Mouse (Mus musculus): ENCODE results near the gene Npas4. TPM values are rescaled to one million over a fixed set of nuclear protein-coding genes. Genes with fewer than 3 reads are reported as not detected.
A peak's percentile ranks its signal among the peaks of the same experiment; 100 is the strongest.
"Not testable (repeated sequence)": the region's sequence is repeated elsewhere in the genome, so short reads cannot be mapped to it uniquely, and the experiment has no call there.

Npas4 gene
- total RNA-seq, 2 experiments from 2014 or later = 5.1 to 10.5 TPM

- peak; percentile 39 to 76 for DNase-seq (ENCODE audit: low spot score in 2 of 2)
These were observed 3.9 kb upstream of the Npas4 start for GRCm38 (mm10) chr19:4994043-4994442.

DNA sequence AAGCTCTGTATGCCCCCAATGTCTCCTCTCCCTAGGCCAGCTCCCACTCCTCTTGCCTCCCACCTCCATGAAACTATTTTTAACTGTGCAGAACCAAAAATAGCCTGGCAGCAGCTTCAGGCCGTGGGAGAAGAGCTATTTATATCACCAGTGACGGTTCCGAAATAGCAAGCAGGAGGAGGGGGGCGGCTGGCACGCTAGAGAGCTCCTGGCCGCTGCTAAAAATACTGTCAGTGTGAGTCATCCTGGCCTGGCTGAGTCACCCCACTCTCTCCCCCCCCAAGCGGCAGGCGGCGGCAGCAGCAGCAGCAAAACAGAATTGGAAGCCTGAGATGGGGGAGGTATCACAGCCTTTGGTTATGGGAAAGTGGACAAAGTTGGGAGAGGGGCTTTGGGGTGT is 2.8 kb upstream of the Npas4 start:
- peak; percentile 44 to 66 for DNase-seq (ENCODE audit: low spot score in 2 of 2)

- DNase-seq (ENCODE audit: low spot score in 2 of 2) = no peak
These were observed 2.3 kb upstream of the Npas4 start for GRCm38 (mm10) chr19:4992371-4992770.

DNA sequence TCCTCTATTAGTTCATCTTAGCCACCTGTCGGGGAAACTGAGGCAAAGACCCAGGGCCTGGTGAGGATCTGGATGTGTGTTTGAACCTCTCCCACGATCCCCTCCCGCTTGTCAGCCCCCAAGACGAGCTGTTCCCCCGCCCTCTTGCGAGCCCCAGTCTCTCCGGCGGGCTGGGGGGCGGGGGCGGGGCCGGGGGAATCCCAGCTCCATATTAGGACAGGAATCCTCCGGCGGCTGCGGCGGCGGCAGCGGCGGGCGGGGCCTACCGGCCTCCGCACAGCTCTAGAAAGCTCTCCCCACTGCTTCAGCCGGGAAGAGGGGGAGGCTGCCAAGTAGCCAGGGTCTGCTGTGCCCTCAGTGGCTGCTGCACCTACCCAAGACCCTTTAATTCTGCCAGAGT is 600 bp upstream of the Npas4 start:
- DNase-seq (ENCODE audit: low spot score in 2 of 2) = peak in 1 of 2 experiments; percentile 44

GRCm38 (mm10) chr19:4989434-4990255 is 471 bp downstream of the Npas4 start:
- DNase-seq (ENCODE audit: low spot score in 2 of 2) = peak; percentile 75 to 78

DNA sequence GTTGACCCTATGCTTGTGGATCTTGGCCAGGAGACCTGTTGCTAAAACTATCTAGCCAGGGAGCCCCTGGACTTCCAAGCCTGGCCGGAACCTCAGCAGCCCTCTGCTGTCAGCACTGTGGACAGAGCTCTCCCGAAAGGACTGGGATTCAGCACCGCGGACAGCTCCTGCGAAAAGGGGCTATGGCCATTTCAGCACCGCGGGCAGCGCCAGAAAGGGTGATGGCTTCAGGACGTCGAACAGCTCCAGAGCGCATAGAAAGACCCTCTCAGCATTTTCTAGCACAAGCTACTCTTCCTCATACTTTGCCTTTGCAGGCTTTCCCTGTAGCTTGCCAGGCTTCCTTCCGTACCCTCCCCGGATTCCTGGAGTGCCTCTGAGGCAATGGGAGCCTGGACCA is 1.1 kb downstream of the Npas4 start:
- peak; percentile 77 to 79 for DNase-seq (ENCODE audit: low spot score in 2 of 2)

- peak in 1 of 2 experiments; percentile 79 for DNase-seq (ENCODE audit: low spot score in 2 of 2)
These were observed 8.3 kb downstream of the Npas4 start for GRCm38 (mm10) chr19:4981767-4982166.

DNA sequence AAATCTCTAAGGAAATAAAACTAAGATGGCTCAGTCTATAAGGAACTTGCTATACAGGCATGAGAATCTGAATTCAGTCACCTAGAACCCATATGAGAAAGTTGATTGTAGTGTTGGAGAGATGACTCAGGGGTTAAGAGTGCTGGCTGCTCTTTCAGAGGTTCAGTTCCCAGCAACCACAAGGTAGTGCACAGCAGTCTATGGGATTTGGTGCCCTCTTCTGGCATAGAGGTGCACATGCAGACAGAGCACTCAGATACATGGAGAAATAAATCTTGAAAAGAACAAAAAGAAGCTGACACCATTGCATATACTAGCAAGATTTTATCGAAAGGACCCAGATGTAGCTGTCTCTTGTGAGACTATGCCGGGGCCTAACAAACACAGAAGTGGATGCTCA is 21.9 kb downstream of the Npas4 start:
- DNase-seq (ENCODE audit: low spot score in 2 of 2) = no peak

GRCm38 (mm10) chr19:4961928-4962601 is 28.1 kb downstream of the Npas4 start, which contains the start of gene Mrpl11:
Gene Mrpl11, plus strand, starts transcription at chr19:4962147.
- peak; percentile 92 to 95 for DNase-seq (ENCODE audit: low spot score in 2 of 2)

GRCm38 (mm10) chr19:4948641-4949040 is 41.5 kb downstream of the Npas4 start:
- DNase-seq (ENCODE audit: low spot score in 2 of 2) = not testable (repeated sequence)

- no peak for DNase-seq (ENCODE audit: low spot score in 2 of 2)
These were observed 44.6 kb downstream of the Npas4 start for GRCm38 (mm10) chr19:4945540-4945939.

GRCm38 (mm10) chr19:4943253-4943588 is 46.9 kb downstream of the Npas4 start:
- DNase-seq (ENCODE audit: low spot score in 2 of 2) = no peak

GRCm38 (mm10) chr19:4942551-4943252 is 47.4 kb downstream of the Npas4 start, which contains the start of gene Peli3:
Gene Peli3, minus strand, starts transcription at chr19:4943127.
- peak; percentile 65 to 76 for DNase-seq (ENCODE audit: low spot score in 2 of 2)

DNA sequence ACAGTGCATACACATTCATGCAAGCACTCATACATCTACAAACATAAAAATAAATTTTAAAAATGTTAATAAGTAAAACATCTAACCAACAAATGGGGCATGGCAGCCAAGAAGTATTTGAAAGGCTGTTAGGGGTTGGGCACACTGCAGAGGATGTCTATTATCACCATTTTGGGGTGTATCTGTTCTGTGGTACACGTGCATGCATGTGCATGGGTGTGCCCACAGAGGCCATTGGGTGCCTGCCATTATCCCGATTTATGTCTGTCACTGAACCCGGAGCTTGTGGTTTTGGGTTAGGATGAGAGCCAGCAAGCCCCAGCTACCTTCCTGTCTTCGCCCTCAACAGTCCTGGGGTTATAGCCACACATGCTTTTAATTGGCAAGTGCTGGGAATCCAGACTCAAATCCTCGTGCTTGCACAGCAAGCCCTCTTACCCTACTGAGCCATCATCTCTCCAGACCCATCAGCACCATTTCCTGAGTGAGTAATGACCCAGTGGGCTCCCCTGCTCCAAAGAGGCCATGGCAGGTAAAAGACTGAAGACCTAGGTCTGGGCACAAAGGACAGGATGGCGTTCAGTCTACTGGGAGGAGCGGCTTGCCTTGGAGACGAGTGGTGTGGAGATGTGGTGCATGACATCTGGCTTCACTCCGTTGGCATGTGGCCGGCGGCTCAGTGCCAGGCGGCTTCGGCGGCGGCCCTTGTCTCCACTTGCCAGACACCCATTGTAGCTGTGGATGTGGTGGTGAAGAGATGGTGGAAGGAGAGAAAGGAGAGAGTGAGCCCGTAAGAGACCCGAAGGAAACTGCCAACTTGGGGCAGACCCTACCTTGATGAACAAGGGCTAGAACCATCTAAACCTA is 52.4 kb downstream of the Npas4 start:
- no peak for DNase-seq (ENCODE audit: low spot score in 2 of 2)

- DNase-seq (ENCODE audit: low spot score in 2 of 2) = no peak
These were observed 53.2 kb downstream of the Npas4 start for GRCm38 (mm10) chr19:4936896-4937295.

Other genes starting within 250 kb of the Npas4 start
- gene Rbm4b, start 233.8 kb downstream of the Npas4 start, total RNA-seq (2021) = 10 to 100 TPM; 14.3 to 14.4 TPM
- 10 to 100 TPM; 72.9 to 74.7 TPM for gene Rbm4, start 196.4 kb downstream of the Npas4 start, total RNA-seq (2021)
- gene Gm21992, start 178.7 kb downstream of the Npas4 start, total RNA-seq (2021) = 10 to 100 TPM; 19.9 to 21.4 TPM
- 10 to 100 TPM; 56.1 to 57.2 TPM for gene Rbm14, start 178.7 kb downstream of the Npas4 start, total RNA-seq (2021)
- gene Ccs, start 151.0 kb downstream of the Npas4 start, total RNA-seq (2021) = 10 to 100 TPM; 42.6 to 43.6 TPM
- 1 to 10 TPM; 2.0 TPM for gene Ccdc87, start 150.9 kb downstream of the Npas4 start, total RNA-seq (2021)
- gene Ctsf, start 135.2 kb downstream of the Npas4 start, total RNA-seq (2021) = 100 to 1,000 TPM; 103 to 125 TPM
- 1 to 10 TPM; 1.1 to 1.7 TPM for gene Actn3, start 112.4 kb downstream of the Npas4 start, total RNA-seq (2021)
- gene Zdhhc24, start 111.6 kb downstream of the Npas4 start, total RNA-seq (2021) = 10 to 100 TPM; 25.9 to 26.8 TPM
- 10 to 100 TPM; 38.4 TPM for gene Bbs1, start 83.7 kb downstream of the Npas4 start, total RNA-seq (2021)
- gene Dpp3, start 62.0 kb downstream of the Npas4 start, total RNA-seq (2021) = 10 to 100 TPM; 50.2 to 52.0 TPM
- gene Peli3, start 47.2 kb downstream of the Npas4 start, total RNA-seq (2021) = 10 to 100 TPM; 16.3 to 16.8 TPM
- 10 to 100 TPM; 58.9 to 60.7 TPM for gene Mrpl11, start 28.2 kb downstream of the Npas4 start, total RNA-seq (2021)
- 10 to 100 TPM; 16.8 to 17.3 TPM for gene Slc29a2, start 33.5 kb upstream of the Npas4 start, total RNA-seq (2021)
- 100 to 1,000 TPM; 124 to 127 TPM for gene B4gat1, start 48.5 kb upstream of the Npas4 start, total RNA-seq (2021)
- 10 to 100 TPM in 1 of 2 experiments, 1 to 10 TPM in 1; 5.9 to 10.6 TPM for gene AC124502.3, start 48.6 kb upstream of the Npas4 start, total RNA-seq (2021)
- gene Brms1, start 51.0 kb upstream of the Npas4 start, total RNA-seq (2021) = 10 to 100 TPM; 10.8 to 12.9 TPM
- 10 to 100 TPM; 68.7 to 72.6 TPM for gene Rin1, start 60.2 kb upstream of the Npas4 start, total RNA-seq (2021)
- gene Cd248, start 77.8 kb upstream of the Npas4 start, total RNA-seq (2021) = 1 to 10 TPM; 6.5 to 7.7 TPM
- gene Tmem151a, start 95.2 kb upstream of the Npas4 start, total RNA-seq (2021) = 100 to 1,000 TPM; 133 to 135 TPM
- 10 to 100 TPM; 25.8 to 28.0 TPM for gene Yif1a, start 98.2 kb upstream of the Npas4 start, total RNA-seq (2021)
- 100 to 1,000 TPM; 783 to 856 TPM for gene Cnih2, start 108.2 kb upstream of the Npas4 start, total RNA-seq (2021)
- gene Rab1b, start 116.8 kb upstream of the Npas4 start, total RNA-seq (2021) = 100 to 1,000 TPM; 177 to 181 TPM
- 100 to 1,000 TPM; 193 to 211 TPM for gene Klc2, start 128.2 kb upstream of the Npas4 start, total RNA-seq (2021)